Mouse (Mus musculus): Measurements from ENCODE around the gene Gm45521.
"Not testable (repeated sequence)": the region's sequence is repeated elsewhere in the genome, so short reads cannot be mapped to it uniquely, and the experiment has no call there.

The Gm45521 gene

DNA sequence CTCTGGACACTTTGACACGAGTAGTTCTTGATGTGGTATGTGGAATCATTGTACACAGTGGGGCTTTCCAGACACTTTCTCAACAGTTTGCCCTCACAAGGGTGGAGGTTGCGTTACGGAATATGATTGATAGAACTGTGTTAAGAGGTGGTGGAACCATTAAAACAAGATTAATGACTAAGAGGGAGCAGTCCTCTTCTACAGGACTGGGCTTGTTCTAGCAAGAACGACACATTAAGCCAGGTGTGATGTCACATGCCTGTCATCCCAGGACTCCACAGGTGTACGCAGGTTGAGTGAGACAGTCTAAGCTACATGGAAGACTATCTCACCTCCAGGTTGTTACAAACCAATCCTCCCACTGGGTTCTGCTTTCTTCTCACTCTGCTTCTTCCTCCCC is 42.3 kb downstream of the Gm45521 start:
- no peak for DNase-seq (ENCODE audit: low spot score in 2 of 2)

DNA sequence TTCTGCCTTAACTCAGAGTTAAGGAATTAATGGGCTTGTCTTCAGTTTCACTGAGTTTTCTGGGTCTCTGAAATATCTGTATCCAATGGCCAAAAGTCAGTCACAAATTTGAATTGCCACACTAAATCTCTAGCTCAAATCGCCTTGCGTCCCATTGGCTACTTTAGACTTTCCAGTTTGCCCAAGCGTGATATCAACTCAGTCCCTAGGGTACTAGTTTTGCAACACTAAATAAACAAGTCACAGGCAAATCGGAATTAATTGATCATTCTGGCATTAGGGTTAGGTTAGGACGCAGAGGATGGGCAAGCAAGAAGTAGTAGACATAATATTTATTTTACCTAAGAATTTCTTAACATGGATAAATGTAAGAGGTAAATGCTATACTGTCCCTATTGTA is 43.2 kb downstream of the Gm45521 start:
- DNase-seq (ENCODE audit: low spot score in 2 of 2), result no peak

DNA sequence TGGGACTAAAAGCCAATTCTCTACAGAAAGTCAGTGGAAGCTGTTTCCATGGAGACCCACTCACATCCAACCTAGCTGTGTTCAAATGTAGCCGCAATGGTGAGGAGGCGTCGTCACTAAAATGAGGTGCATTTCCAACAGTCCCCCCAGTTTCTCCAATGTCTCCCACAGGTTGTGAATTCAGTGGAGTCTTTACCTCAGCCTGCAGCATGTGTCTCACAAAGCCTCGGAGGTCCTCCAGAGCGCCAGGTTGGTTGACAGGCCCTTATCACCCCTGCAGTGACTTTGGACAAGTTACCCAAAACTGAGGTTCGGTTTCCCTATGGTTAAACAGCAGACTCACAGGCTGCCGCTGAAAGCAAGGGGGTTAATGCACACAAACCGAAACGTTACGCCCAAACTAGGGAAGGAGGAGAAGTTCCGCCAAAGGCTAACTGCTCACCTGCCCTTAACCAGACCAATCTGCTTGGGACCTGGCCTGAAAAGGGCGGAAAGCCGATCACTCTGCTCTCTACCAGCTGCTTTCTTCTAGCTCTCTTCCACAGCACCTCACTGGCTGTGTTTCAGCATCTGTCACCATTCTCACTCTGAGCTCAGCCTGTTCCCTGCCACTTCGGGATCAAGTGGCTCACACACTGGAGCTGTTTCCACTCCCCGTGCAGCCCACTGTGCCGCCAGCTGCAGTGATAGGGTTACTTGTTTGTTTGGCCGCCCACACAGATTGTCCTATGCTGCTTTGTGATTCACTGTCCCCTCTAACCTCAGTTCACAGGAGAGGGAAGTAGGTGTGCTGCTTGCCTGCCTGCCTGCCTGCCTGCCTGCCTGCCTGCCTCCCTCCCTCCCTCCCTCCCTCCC is 44.0 kb downstream of the Gm45521 start:
- DNase-seq (ENCODE audit: low spot score in 2 of 2), result no peak

DNA sequence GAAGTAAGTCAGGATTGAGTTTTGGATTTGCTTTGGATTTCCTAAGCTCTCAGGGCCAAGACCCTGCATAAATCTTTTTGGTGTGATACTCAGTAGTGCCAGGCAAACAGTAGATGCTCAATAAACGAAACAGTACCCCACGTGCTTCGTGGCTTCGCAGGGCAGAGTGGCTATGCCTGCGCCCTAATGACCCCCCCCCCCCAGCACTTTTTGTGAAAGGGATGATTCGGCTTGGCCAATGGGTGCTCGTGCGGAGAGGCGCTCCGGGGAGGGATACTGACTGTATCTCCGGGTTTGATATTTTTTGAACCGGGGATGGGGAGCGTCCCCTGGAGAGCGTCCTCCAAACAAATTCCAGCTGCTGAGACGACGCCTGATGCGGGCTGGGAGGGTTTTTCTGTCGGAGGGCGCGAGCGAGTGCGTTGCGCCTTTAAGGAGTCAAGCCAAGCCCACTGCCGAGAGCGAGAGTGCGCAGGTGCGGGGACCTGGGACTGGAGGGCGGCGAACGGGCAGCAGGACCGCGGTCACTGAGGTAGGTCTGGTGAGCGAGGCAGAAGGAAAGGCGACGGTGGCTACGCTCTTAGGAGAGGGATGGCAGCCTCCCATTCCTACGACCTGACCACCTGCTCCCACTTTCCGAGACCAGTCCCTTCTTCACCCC is 45.5 kb downstream of the Gm45521 start, which contains the start of gene Abhd6:
TSS of gene Abhd6 (plus strand) at position 471 of the 661 bp plus-strand sequence.
- DNase-seq (ENCODE audit: low spot score in 2 of 2), result peak; percentile 61 to 83

DNA sequence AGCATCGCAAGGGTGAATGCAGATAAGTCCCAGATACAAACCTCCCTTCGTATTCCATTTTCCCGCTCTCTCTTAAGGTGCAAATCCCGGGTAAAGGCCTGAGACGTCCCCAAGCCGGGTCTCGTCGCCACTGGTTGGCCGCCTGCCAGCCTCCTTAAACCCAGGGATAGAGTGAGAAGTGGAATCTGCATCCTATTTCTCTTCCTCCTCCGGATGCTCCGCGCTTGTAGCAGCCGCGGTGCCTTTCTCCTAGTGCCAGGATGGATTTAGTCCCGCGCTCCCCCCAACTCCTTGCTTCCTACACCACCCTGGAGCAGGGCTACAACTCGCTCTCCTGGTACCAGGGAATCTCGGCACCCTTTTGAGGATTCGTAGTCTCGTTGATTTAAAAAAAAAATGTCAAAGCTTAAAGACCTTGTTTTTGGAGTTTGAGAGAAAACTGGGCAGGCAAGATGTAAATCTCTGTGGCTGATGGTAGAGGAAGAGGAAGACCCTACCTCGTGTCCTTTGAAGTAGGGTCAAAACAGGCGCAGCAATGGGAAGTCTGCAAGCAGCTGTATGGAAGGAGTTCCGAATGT is 46.1 kb downstream of the Gm45521 start:
- no peak for DNase-seq (ENCODE audit: low spot score in 2 of 2)

DNA sequence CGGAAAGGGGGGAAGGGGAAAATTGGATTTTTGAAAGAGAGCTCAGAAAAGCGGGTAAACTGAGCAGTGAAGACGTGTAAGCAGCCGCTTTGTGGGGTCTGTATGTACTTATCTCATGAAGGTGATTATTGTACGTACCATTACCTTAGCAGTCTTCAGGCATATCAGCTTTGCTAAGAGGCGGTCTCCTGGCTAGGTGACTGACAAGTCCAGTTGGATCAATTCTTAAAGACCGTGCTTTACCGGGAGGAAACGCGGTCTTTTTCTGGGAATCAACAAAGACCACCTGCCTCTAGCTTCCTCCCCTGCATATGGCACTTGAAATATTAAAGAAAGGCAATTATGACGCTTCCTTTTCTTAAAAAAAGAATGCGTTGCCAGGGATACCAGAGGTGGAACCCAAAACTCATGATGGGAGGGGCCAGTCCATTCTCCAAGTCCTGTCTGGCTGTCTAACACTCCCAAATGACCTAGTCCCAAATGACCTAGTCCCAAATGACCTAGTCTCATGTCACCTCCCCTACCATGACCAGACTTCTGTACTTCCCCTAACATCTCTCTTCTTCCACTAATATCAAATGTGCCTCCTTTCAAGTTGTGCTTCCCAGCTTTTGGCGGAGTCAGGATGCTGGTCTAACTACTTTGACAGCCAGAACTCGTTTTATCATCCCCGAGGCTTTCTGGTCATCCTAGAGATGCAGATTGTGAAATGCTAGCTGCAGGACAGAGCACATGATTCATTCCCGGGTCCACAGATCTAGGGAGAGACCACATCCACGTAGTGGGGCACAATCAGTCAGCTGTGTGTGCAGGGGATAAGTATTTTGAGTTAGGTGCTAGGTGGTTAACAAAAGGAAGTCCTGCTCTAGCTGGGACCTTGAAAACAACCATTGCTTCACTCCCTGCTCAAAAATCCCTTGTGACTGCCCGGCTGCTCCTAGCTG is 46.9 kb downstream of the Gm45521 start:
- no peak for DNase-seq (ENCODE audit: low spot score in 2 of 2)

DNA sequence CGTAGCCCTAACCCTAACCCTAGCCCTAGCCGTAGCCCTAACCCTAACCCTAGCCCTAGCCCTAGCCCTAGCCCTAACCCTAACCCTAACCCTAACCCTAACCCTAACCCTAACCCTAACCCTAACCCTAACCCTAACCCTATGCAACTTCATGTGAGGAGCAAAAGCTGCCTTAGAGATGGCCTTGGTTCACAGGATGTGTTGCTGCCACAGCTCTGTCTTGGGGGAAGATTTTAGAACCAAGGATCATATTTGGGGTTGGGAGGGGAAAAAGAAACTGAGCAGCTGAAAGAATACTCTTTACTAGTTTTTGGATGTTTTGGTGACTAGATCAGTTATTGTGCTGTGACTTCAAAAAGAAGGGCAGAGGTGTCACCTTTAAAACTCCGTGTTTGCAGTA is 49.0 kb downstream of the Gm45521 start:
- DNase-seq (ENCODE audit: low spot score in 2 of 2), result not testable (repeated sequence)

DNA sequence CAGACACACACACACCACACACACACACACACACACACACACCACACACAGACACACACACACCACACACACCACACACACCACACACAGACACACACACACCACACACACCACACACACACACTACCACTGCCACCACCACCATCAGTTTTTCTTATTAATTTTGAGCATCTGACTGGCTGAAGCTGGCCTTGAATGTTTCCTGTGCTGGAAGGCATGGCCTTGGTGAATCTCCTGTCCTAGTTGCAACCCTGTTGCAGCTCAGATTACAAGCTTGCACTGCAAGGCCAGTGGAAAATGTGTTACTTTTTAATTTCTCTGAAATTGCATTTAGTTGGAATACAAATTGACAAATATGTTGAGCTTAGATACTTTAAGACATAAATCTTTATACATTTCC is 50.0 kb downstream of the Gm45521 start:
- DNase-seq (ENCODE audit: low spot score in 2 of 2), result no peak

DNA sequence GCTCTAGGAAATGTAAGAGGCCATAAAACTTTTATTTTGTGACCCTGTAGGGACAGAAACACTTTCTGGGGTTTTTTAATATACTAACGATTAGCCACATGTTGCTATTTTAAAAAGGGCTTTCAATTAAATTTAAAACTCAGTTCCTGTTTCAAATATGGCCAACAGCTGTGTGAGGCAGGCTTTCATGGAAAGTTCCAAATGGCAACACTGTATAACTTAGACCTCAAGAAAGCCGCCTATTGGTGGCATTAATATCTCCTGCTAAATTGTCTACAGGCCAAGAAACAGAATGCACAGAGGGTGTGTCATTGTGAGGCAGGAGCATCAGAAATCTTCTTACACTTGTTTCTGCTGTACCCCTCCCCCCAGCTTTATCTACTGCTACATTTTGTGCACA is 50.4 kb downstream of the Gm45521 start:
- no peak for DNase-seq (ENCODE audit: low spot score in 2 of 2)

DNA sequence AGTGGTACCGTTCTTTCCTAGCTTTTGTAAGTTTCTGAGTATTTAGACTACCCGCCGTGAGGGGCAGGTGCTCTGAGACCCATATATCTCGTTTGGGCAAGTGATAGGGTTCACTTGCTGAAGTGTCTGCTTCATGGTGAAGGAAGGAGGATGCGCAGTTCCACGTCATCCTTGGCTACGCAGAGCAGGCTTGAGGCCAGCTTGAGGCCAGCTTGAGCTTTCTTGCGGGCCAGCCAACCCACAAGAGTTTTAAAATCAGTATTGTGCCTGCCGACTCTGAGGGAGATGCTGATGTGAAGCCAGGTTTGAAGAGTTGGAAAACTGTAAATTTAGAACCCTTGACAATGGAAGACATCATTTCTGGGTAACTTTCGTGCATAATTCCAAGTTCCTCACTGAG is 50.8 kb downstream of the Gm45521 start:
- no peak for DNase-seq (ENCODE audit: low spot score in 2 of 2)
